Mouse (Mus musculus): ENCODE measurements around the gene Lst1. TPM values are rescaled to one million over a fixed set of nuclear protein-coding genes. Genes with fewer than 3 reads are reported as not detected.

The Lst1 gene
- total and polyA plus RNA-seq, 3 experiments, result 2.9 to 8.5 (median 8.4) TPM

- in situ Hi-C loops (cut with MboI; ENCODE audit: low pct_ligation_motif_present, low pct_unique_long_range_greater_than_20kb, low sequenced_read_pairs) (no loop called here), dilution Hi-C loops (cut with MboI; ENCODE audit: extremely low pct_ligation_motif_present, extremely low pct_unique_long_range_greater_than_20kb, low sequenced_read_pairs) (no loop called here)
- Histone ChIP-seq H3K4me3 (replicated peaks in 1 of 3; ENCODE audit: low read depth in 2 of 3, low read length in 2 of 3, poor library complexity in 1 of 3) (peak overlapping the region; percentile 68 to 92 (median 73)), H3K79me2 (replicated peaks; ENCODE audit: control insufficient read depth, extremely low read depth, insufficient read depth, poor library complexity, severe bottlenecking) (peaks cover 28% of the 10 kb centered on the region), H3K9ac (ENCODE audit: insufficient read depth, low read depth) (peak overlapping the region; percentile 83), H3K27ac (ENCODE audit: insufficient read depth, low read depth) (peak overlapping the region; percentile 78), H3K4me2 (ENCODE audit: insufficient read depth, low read depth, poor library complexity, severe bottlenecking) (peak overlapping the region; percentile 95), H3K27me3 (replicated peaks) (no peaks in the 10 kb centered on the region), H3K4me1 (ENCODE audit: control insufficient read depth in 1 of 2, insufficient read depth in 2 of 2) (peaks cover 17 to 60% of the 10 kb centered on the region in 2 experiments; a peak in 3 of 4 replicates), H3K36me3 (replicated peaks in 1 of 2; ENCODE audit: control insufficient read depth in 1 of 2, insufficient read depth in 1 of 2, low read length in 1 of 2) (peaks cover 3 to 15% of the 10 kb centered on the region in 2 experiments), H3K9me3 (replicated peaks; ENCODE audit: low read length) (no peaks in the 10 kb centered on the region)
- TF ChIP-seq ETS1 (conservative IDR thresholded peaks at IDR 0.05; ENCODE audit: low read depth, low read length), result no peak
- no peak for TF ChIP-seq MAZ (IDR thresholded peaks at IDR 0.05; ENCODE audit: low read depth, low read length)
- TF ChIP-seq SMC3 (IDR thresholded peaks at IDR 0.05; ENCODE audit: low read depth, low read length), result no peak
- TF ChIP-seq EP300 (IDR thresholded peaks at IDR 0.05; ENCODE audit: low read length), result no peak
- no peak for TF ChIP-seq E2F4 (IDR thresholded peaks at IDR 0.05; ENCODE audit: insufficient replicate concordance, low read depth, low read length)
- no peak for TF ChIP-seq IRF4 (IDR thresholded peaks at IDR 0.05; ENCODE audit: low read depth, low read length)
- TF ChIP-seq MEF2A (IDR thresholded peaks at IDR 0.05; ENCODE audit: borderline replicate concordance, low read depth, low read length), result peak; percentile 19; the same call in 1 of the 2 replicates
- peak; percentile 47; the same call in 1 of the 2 replicates for TF ChIP-seq MAX (IDR thresholded peaks at IDR 0.05; ENCODE audit: low read length)
- 0 out of 2 replicates have a peak, but pooled peaks have one; percentile 25 for TF ChIP-seq CHD1 (IDR thresholded peaks at IDR 0.05; ENCODE audit: low read depth, low read length)
- TF ChIP-seq MXI1 (IDR thresholded peaks at IDR 0.05; ENCODE audit: low read depth, low read length), result peak; percentile 69
- no peak for TF ChIP-seq MYC (IDR thresholded peaks at IDR 0.05; ENCODE audit: low read depth, low read length)
- DNase-seq (ENCODE audit: extremely low read depth), result no peak
These were observed 12.9 kb upstream of the Lst1 start for GRCm38 (mm10) chr17:35201128-35201527.

- Histone ChIP-seq H3K9ac (ENCODE audit: insufficient read depth, low read depth) (peak overlapping the region; percentile 83; the same call in 1 of the 2 replicates), H3K4me1 (ENCODE audit: control insufficient read depth in 1 of 2, insufficient read depth in 2 of 2) (peaks cover 17 to 54% of the 10 kb centered on the region in 2 experiments; a peak in 3 of 4 replicates), H3K4me2 (ENCODE audit: insufficient read depth, low read depth, poor library complexity, severe bottlenecking) (peak overlapping the region; percentile 95), H3K27ac (ENCODE audit: insufficient read depth, low read depth) (peak overlapping the region; percentile 78), H3K27me3 (replicated peaks) (no peaks in the 10 kb centered on the region), H3K4me3 (replicated peaks in 1 of 3; ENCODE audit: low read depth in 2 of 3, low read length in 2 of 3, poor library complexity in 1 of 3) (peak overlapping the region; percentile 68 to 92 (median 73)), H3K36me3 (replicated peaks in 1 of 2; ENCODE audit: control insufficient read depth in 1 of 2, insufficient read depth in 1 of 2, low read length in 1 of 2) (peaks cover 3 to 15% of the 10 kb centered on the region in 2 experiments), H3K9me3 (replicated peaks; ENCODE audit: low read length) (no peaks in the 10 kb centered on the region), H3K79me2 (replicated peaks; ENCODE audit: control insufficient read depth, extremely low read depth, insufficient read depth, poor library complexity, severe bottlenecking) (peaks cover 28% of the 10 kb centered on the region)
- peak; percentile 93 for DNase-seq (ENCODE audit: extremely low read depth)
- dilution Hi-C loops (cut with MboI; ENCODE audit: extremely low pct_ligation_motif_present, extremely low pct_unique_long_range_greater_than_20kb, low sequenced_read_pairs), result no loop called here
- in situ Hi-C loops (cut with MboI; ENCODE audit: low pct_ligation_motif_present, low pct_unique_long_range_greater_than_20kb, low sequenced_read_pairs), result no loop called here
- TF ChIP-seq HCFC1 (IDR thresholded peaks at IDR 0.05; ENCODE audit: low read depth, low read length) (peak; percentile 55), USF1 (IDR thresholded peaks at IDR 0.05; ENCODE audit: low read depth, low read length) (no peak), IRF4 (IDR thresholded peaks at IDR 0.05; ENCODE audit: low read depth, low read length) (peak; percentile 57), PAX5 (IDR thresholded peaks at IDR 0.05; ENCODE audit: low read length) (no peak), ZKSCAN1 (IDR thresholded peaks at IDR 0.05; ENCODE audit: borderline replicate concordance, low read depth, low read length) (no peak), MAFK (IDR thresholded peaks at IDR 0.05; ENCODE audit: insufficient replicate concordance, low read length) (no peak), RAD21 (IDR thresholded peaks at IDR 0.05; ENCODE audit: low read depth, low read length) (no peak), MXI1 (IDR thresholded peaks at IDR 0.05; ENCODE audit: low read depth, low read length) (peak; percentile 53), MEF2A (IDR thresholded peaks at IDR 0.05; ENCODE audit: borderline replicate concordance, low read depth, low read length) (peak; percentile 60), POLR2AphosphoS2 (IDR thresholded peaks at IDR 0.05; ENCODE audit: low read depth, low read length) (no peak), SMC3 (IDR thresholded peaks at IDR 0.05; ENCODE audit: low read depth, low read length) (no peak; the same call in none of the 2 replicates), ELF1 (IDR thresholded peaks at IDR 0.05; ENCODE audit: low read depth, low read length) (peak; percentile 80), NRF1 (IDR thresholded peaks at IDR 0.05; ENCODE audit: low read depth, low read length) (no peak), NELFE (IDR thresholded peaks at IDR 0.05; ENCODE audit: low read depth, low read length) (no peak), TBP (conservative IDR thresholded peaks at IDR 0.05; ENCODE audit: low read depth, low read length) (no peak; the same call in 1 of the 2 replicates), EP300 (IDR thresholded peaks at IDR 0.05; ENCODE audit: low read length) (0 out of 2 replicates have a peak, but pooled peaks have one; percentile 21), CHD1 (IDR thresholded peaks at IDR 0.05; ENCODE audit: low read depth, low read length) (no peak), RCOR1 (conservative IDR thresholded peaks at IDR 0.05; ENCODE audit: low read depth, low read length) (no peak), CHD2 (IDR thresholded peaks at IDR 0.05; ENCODE audit: low read length) (no peak; the same call in 1 of the 2 replicates), TCF12 (IDR thresholded peaks at IDR 0.05; ENCODE audit: low read depth, low read length) (peak; percentile 70; the same call in 1 of the 2 replicates), KAT2A (IDR thresholded peaks at IDR 0.05; ENCODE audit: insufficient replicate concordance, low read length) (no peak), ZNF384 (IDR thresholded peaks at IDR 0.05; ENCODE audit: low read depth, low read length) (no peak), USF2 (conservative IDR thresholded peaks at IDR 0.05; ENCODE audit: low read depth, low read length) (no peak), ETS1 (conservative IDR thresholded peaks at IDR 0.05; ENCODE audit: low read depth, low read length) (peak; percentile 84), CTCF (conservative IDR thresholded peaks at IDR 0.05 in 1 of 2, IDR thresholded peaks at IDR 0.05 in 1 of 2; ENCODE audit: low read depth in 2 of 2, low read length in 2 of 2) (no peak), MAZ (IDR thresholded peaks at IDR 0.05; ENCODE audit: low read depth, low read length) (no peak; the same call in 1 of the 2 replicates), E2F4 (IDR thresholded peaks at IDR 0.05; ENCODE audit: insufficient replicate concordance, low read depth, low read length) (no peak), JUN (IDR thresholded peaks at IDR 0.05; ENCODE audit: insufficient read depth, low read depth, low read length) (no peak)
These were observed 12.2 kb upstream of the Lst1 start for GRCm38 (mm10) chr17:35200398-35200797.

Data from CH12.LX (cell line).